Mouse (Mus musculus) kidney, embryonic 14.5 days (tissue): ENCODE results near the gene Slc1a7. TPM values are rescaled to one million over a fixed set of nuclear protein-coding genes. Genes with fewer than 3 reads are reported as not detected.

Source experiments
- ATAC-seq: fragments of 200-750 bp; cut with Nextera tagmentation; 2 replicates; pipeline ENCODE4 v1.8.0; 2017; ENCODE audit warnings: moderate number of reproducible peaks, mild to moderate bottlenecking, moderate TSS enrichment, moderate library complexity; ENCODE audit not compliant: low FRiP score, low TSS enrichment
- H3K27ac ChIP-seq: fragments of 300-500 bp; sonication (generic); 2 replicates; pipeline ENCODE4 v1.5.1; 2014; ENCODE audit warnings: low read depth, mild to moderate bottlenecking, low read length, moderate library complexity, mixed read lengths
- H3K27me3 ChIP-seq: fragments of 300-500 bp; sonication (generic); 2 replicates; pipeline ENCODE4 v1.6.1; 2014; ENCODE audit warnings: mild to moderate bottlenecking, low read length; ENCODE audit not compliant: control insufficient read depth, insufficient read depth
- H3K36me3 ChIP-seq: fragments of 300-500 bp; sonication (generic); 2 replicates; pipeline ENCODE4 v1.6.1; 2014; ENCODE audit warnings: low read length, mixed read lengths; ENCODE audit not compliant: control insufficient read depth, insufficient read depth
- H3K4me1 ChIP-seq: fragments of 300-500 bp; sonication (generic); 2 replicates; pipeline ENCODE4 v1.6.1; 2014; ENCODE audit warnings: low read length, mixed read lengths; ENCODE audit not compliant: control insufficient read depth, insufficient read depth
- H3K4me2 ChIP-seq: fragments of 300-500 bp; sonication (generic); replicated peaks from 2 replicates; pipeline ENCODE4 v1.6.1; 2014; ENCODE audit warnings: low read depth, mild to moderate bottlenecking, low read length
- H3K4me3 ChIP-seq: fragments of 300-500 bp; sonication (generic); 2 replicates; pipeline ENCODE4 v1.5.1; 2014; ENCODE audit warnings: mild to moderate bottlenecking, low read length
- H3K9ac ChIP-seq: fragments of 300-500 bp; sonication (generic); 2 replicates; pipeline ENCODE4 v1.6.1; 2014; ENCODE audit warnings: low read depth, mild to moderate bottlenecking, low read length, moderate library complexity
- H3K9me3 ChIP-seq: fragments of 300-500 bp; sonication (generic); 2 replicates; pipeline ENCODE4 v1.6.1; 2016; ENCODE audit warnings: low read length; ENCODE audit not compliant: control insufficient read depth
- WGBS: fragments of 180-500 bp; shearing (Covaris S2); extraction: QIAGEN DNeasy Blood & Tissue Kit; methylation state at CpG from one replicate; pipeline ENCODE4 v1.1.7; 2014; 5-methylcytosine and 5-hydroxymethylcytosine counted together
- polyA plus RNA-seq: library from polyadenylated mRNA; unstranded; fragments of >200 nt; fragmentation: Nextera tagmentation; extraction: Ambion mirVana; gene quantifications from 2 replicates; pipeline ENCODE4 v1.2.1, GENCODE M21; 2014

Gene Slc1a7
- not detected in 2 replicates for polyA plus RNA-seq

GRCm38 (mm10) chr4:107967966-107968682, at the start of gene Slc1a7:
Gene Slc1a7, plus strand, starts transcription at chr4:107968332.
- Histone ChIP-seq H3K4me3 (no peak within 1 kb of the TSS), H3K9me3 (no peaks in the 10 kb centered on the region), H3K36me3 (no peaks in the 10 kb centered on the region), H3K4me2 (no peak within 1 kb of the TSS), H3K27me3 (no peaks in the 10 kb centered on the region), H3K27ac (no peak within 1 kb of the TSS), H3K4me1 (no peaks in the 10 kb centered on the region), H3K9ac (no peak within 1 kb of the TSS)
- ATAC-seq, result no peak
- 78% methylated on average over 16 of the region's 16 CpGs for WGBS

DNA sequence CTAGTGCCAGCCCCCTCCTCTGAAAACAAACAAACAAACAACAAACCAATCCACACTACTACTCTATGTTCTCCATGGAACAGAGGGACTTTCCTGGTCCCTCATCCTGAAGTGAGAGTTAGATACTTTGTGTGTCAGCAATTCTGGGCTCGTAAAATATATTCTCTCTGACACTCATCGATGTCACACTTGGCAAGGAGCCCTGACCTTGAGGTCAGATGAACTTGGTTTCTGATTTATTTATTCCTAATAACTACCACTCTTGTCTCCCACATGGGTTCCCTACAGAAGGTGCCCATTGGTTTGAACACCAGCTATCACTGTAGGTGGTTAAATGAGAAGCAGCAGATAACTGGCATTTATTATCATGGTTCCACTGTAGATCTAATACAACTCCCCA, 47.8 kb upstream of the Slc1a7 start:
- no peak overlapping the region for H3K4me2 ChIP-seq
- H3K9ac ChIP-seq, result no peak overlapping the region
- H3K27me3 ChIP-seq, result no peaks in the 10 kb centered on the region
- H3K4me1 ChIP-seq, result peaks cover 21% of the 10 kb centered on the region
- H3K9me3 ChIP-seq, result no peaks in the 10 kb centered on the region
- WGBS, result 77% methylated on average over 2 of the region's 2 CpGs
- no peaks in the 10 kb centered on the region for H3K36me3 ChIP-seq
- ATAC-seq, result no peak
- no peak overlapping the region for H3K4me3 ChIP-seq
- no peak overlapping the region for H3K27ac ChIP-seq

GRCm38 (mm10) chr4:107921152-107921695, 46.9 kb upstream of the Slc1a7 start:
- Histone ChIP-seq H3K4me1 (peaks cover 21% of the 10 kb centered on the region), H3K36me3 (no peaks in the 10 kb centered on the region), H3K27ac (no peak overlapping the region), H3K27me3 (no peaks in the 10 kb centered on the region), H3K9ac (no peak overlapping the region), H3K4me2 (no peak overlapping the region; the same call in 1 of the 2 replicates), H3K9me3 (no peaks in the 10 kb centered on the region), H3K4me3 (no peak overlapping the region)
- 49% methylated on average over 8 of the region's 8 CpGs for WGBS
- no peak for ATAC-seq

DNA sequence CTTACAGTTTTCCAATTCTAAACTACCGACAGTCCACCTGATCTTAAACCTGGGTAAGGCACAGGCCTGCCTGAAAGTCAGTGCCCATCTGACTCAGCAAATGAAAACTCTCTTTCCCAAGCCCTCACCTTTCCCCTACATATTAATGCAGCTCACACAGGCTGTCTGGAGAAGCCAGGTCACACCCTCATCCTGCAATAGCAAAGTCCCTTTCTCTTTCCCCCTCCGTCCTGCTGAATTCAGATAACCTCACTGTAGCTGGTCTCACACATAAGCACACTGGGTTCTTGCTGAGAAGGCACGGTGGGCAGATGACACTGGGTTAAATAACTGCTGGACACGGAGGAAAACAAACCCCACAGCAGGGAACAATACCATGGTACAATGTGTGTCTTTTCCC, 46.2 kb upstream of the Slc1a7 start:
- Histone ChIP-seq H3K36me3 (no peaks in the 10 kb centered on the region), H3K27ac (no peak overlapping the region), H3K9ac (no peak overlapping the region; the same call in 1 of the 2 replicates), H3K4me3 (peak overlapping the region; percentile 75; the same call in 1 of the 2 replicates), H3K27me3 (no peaks in the 10 kb centered on the region), H3K9me3 (no peaks in the 10 kb centered on the region), H3K4me1 (peaks cover 21% of the 10 kb centered on the region), H3K4me2 (peak overlapping the region; percentile 69; the same call in 1 of the 2 replicates)
- WGBS, result 62% methylated on average over 4 of the region's 4 CpGs
- ATAC-seq, result no peak

DNA sequence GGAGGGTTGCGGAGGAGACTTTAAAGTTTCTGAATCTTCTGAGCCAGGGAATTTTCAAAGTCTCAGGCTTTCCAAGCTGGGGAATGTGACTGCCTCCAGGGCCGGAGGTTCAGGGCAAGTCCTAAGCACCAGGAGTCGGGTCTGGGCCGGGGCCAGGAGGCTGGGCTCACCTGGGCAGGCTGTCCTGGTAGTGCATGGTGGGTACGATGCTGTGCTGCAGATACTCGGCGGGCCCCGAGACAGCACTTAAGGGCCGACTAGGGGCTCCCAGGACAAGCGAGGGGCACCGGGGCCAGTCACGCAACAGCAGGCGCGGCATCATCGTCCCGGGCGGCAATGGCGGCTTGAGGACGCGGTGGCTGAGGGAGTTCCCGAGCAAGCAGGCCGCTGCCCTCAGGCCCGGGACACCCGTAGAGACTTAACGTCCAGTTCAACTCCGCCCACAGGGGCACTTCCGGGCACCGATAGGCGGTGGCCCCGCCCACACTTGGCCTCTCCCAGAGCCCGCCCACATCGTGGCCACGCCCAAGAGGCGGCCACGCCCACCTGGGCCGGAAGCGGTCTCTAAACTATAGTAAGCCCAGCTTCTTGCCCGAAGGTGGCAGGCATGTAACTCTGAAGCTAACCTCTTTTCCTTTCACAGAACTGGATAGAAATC, 44.9 kb upstream of the Slc1a7 start, which contains the start of gene Cpt2:
Gene Cpt2, minus strand, starts transcription at position 466 of the 658 bp plus-strand sequence.
- H3K4me2 ChIP-seq, result peak within 1 kb of the TSS; percentile 69
- H3K4me3 ChIP-seq, result peak within 1 kb of the TSS; percentile 75
- under 1% methylated on average over 32 of the region's 38 CpGs for WGBS
- peaks cover 21% of the 10 kb centered on the region for H3K4me1 ChIP-seq
- peak; percentile 96 for ATAC-seq
- H3K9ac ChIP-seq, result peak within 1 kb of the TSS; percentile 80
- peak within 1 kb of the TSS; percentile 49 for H3K27ac ChIP-seq
- H3K9me3 ChIP-seq, result no peaks in the 10 kb centered on the region
- no peaks in the 10 kb centered on the region for H3K36me3 ChIP-seq
- H3K27me3 ChIP-seq, result no peaks in the 10 kb centered on the region

- Histone ChIP-seq H3K27me3 (no peaks in the 10 kb centered on the region), H3K4me1 (peaks cover 21% of the 10 kb centered on the region), H3K36me3 (no peaks in the 10 kb centered on the region), H3K27ac (no peak overlapping the region), H3K9me3 (no peaks in the 10 kb centered on the region), H3K4me3 (peak overlapping the region; percentile 75), H3K9ac (no peak overlapping the region), H3K4me2 (peak overlapping the region; percentile 69)
- WGBS, result 50% methylated on average over 7 of the region's 7 CpGs
- ATAC-seq, result peak; percentile 34; the same call in 1 of the 2 replicates
Observed at GRCm38 (mm10) chr4:107923803-107924194, 44.3 kb upstream of the Slc1a7 start.

- Histone ChIP-seq H3K4me2 (no peak overlapping the region), H3K4me3 (no peak overlapping the region), H3K9me3 (no peaks in the 10 kb centered on the region), H3K4me1 (no peaks in the 10 kb centered on the region), H3K36me3 (no peaks in the 10 kb centered on the region), H3K9ac (no peak overlapping the region), H3K27ac (no peak overlapping the region), H3K27me3 (no peaks in the 10 kb centered on the region)
- WGBS, result 70% methylated on average over 2 of the region's 2 CpGs
- ATAC-seq, result no peak
Observed at GRCm38 (mm10) chr4:107928269-107928668, 39.9 kb upstream of the Slc1a7 start.

GRCm38 (mm10) chr4:107928726-107929125, 39.4 kb upstream of the Slc1a7 start:
- Histone ChIP-seq H3K36me3 (no peaks in the 10 kb centered on the region), H3K9me3 (no peaks in the 10 kb centered on the region), H3K9ac (no peak overlapping the region), H3K27ac (no peak overlapping the region), H3K4me3 (no peak overlapping the region), H3K4me2 (no peak overlapping the region), H3K4me1 (no peaks in the 10 kb centered on the region), H3K27me3 (no peaks in the 10 kb centered on the region)
- no peak for ATAC-seq
- WGBS, result 90% methylated on average over 2 of the region's 2 CpGs

- 80% methylated on average over 3 of the region's 3 CpGs for WGBS
- no peak overlapping the region for H3K9ac ChIP-seq
- no peak for ATAC-seq
Observed at GRCm38 (mm10) chr4:107931453-107931852, 36.7 kb upstream of the Slc1a7 start.

More at GRCm38 (mm10) chr4:107931453-107931852, 36.7 kb upstream of the Slc1a7 start:
- Histone ChIP-seq H3K27me3 (no peaks in the 10 kb centered on the region), H3K27ac (no peak overlapping the region), H3K4me3 (no peak overlapping the region), H3K4me1 (no peaks in the 10 kb centered on the region), H3K4me2 (no peak overlapping the region), H3K9me3 (no peaks in the 10 kb centered on the region), H3K36me3 (no peaks in the 10 kb centered on the region)
